Mouse (Mus musculus): ENCODE results near the gene Gm20696.

The Gm20696 gene

GRCm38 (mm10) chr6:99521038-99521640, 145.5 kb downstream of the Gm20696 start:
- no peak for DNase-seq (ENCODE audit: low spot score in 2 of 2)

GRCm38 (mm10) chr6:99520676-99521037, 145.9 kb downstream of the Gm20696 start:
- peak in 1 of 2 experiments; percentile 36 for DNase-seq (ENCODE audit: low spot score in 2 of 2)

- DNase-seq (ENCODE audit: low spot score in 2 of 2) = peak in 1 of 2 experiments; percentile 18
Observed at GRCm38 (mm10) chr6:99519806-99520675, 146.6 kb downstream of the Gm20696 start.

- DNase-seq (ENCODE audit: low spot score in 2 of 2) = no peak
Observed at GRCm38 (mm10) chr6:99519052-99519451, 147.5 kb downstream of the Gm20696 start.

GRCm38 (mm10) chr6:99515667-99516199, 150.9 kb downstream of the Gm20696 start:
- DNase-seq (ENCODE audit: low spot score in 2 of 2) = no peak

GRCm38 (mm10) chr6:99511862-99512261, 154.7 kb downstream of the Gm20696 start:
- DNase-seq (ENCODE audit: low spot score in 2 of 2) = no peak

GRCm38 (mm10) chr6:99509189-99509592, 157.4 kb downstream of the Gm20696 start:
- no peak for DNase-seq (ENCODE audit: low spot score in 2 of 2)

- no peak for DNase-seq (ENCODE audit: low spot score in 2 of 2)
Observed at GRCm38 (mm10) chr6:99506816-99507215, 159.8 kb downstream of the Gm20696 start.

- no peak for DNase-seq (ENCODE audit: low spot score in 2 of 2)
Observed at GRCm38 (mm10) chr6:99503741-99504140, 162.9 kb downstream of the Gm20696 start.

GRCm38 (mm10) chr6:99502727-99503126, 163.9 kb downstream of the Gm20696 start:
- no peak for DNase-seq (ENCODE audit: low spot score in 2 of 2)

GRCm38 (mm10) chr6:99502314-99502713, 164.3 kb downstream of the Gm20696 start:
- no peak for DNase-seq (ENCODE audit: low spot score in 2 of 2)

- DNase-seq (ENCODE audit: low spot score in 2 of 2) = no peak
Observed at GRCm38 (mm10) chr6:99500570-99501270, 165.9 kb downstream of the Gm20696 start.

GRCm38 (mm10) chr6:99498082-99498481, 168.5 kb downstream of the Gm20696 start:
- no peak for DNase-seq (ENCODE audit: low spot score in 2 of 2)

GRCm38 (mm10) chr6:99496114-99496513, 170.5 kb downstream of the Gm20696 start:
- DNase-seq (ENCODE audit: low spot score in 2 of 2) = no peak

GRCm38 (mm10) chr6:99492937-99493336, 173.7 kb downstream of the Gm20696 start:
- no peak for DNase-seq (ENCODE audit: low spot score in 2 of 2)

GRCm38 (mm10) chr6:99491979-99492544, 174.5 kb downstream of the Gm20696 start:
- DNase-seq (ENCODE audit: low spot score in 2 of 2) = no peak

- no peak for DNase-seq (ENCODE audit: low spot score in 2 of 2)
Observed at GRCm38 (mm10) chr6:99491146-99491545, 175.5 kb downstream of the Gm20696 start.

GRCm38 (mm10) chr6:99489900-99490648, 176.5 kb downstream of the Gm20696 start:
- DNase-seq (ENCODE audit: low spot score in 2 of 2) = no peak

- DNase-seq (ENCODE audit: low spot score in 2 of 2) = no peak
Observed at GRCm38 (mm10) chr6:99489423-99489822, 177.2 kb downstream of the Gm20696 start.

- DNase-seq (ENCODE audit: low spot score in 2 of 2) = no peak
Observed at GRCm38 (mm10) chr6:99485884-99486640, 180.5 kb downstream of the Gm20696 start.
